Comparison of ENCODE assay signal across 8 mouse cellular contexts in the genomic region with DNA sequence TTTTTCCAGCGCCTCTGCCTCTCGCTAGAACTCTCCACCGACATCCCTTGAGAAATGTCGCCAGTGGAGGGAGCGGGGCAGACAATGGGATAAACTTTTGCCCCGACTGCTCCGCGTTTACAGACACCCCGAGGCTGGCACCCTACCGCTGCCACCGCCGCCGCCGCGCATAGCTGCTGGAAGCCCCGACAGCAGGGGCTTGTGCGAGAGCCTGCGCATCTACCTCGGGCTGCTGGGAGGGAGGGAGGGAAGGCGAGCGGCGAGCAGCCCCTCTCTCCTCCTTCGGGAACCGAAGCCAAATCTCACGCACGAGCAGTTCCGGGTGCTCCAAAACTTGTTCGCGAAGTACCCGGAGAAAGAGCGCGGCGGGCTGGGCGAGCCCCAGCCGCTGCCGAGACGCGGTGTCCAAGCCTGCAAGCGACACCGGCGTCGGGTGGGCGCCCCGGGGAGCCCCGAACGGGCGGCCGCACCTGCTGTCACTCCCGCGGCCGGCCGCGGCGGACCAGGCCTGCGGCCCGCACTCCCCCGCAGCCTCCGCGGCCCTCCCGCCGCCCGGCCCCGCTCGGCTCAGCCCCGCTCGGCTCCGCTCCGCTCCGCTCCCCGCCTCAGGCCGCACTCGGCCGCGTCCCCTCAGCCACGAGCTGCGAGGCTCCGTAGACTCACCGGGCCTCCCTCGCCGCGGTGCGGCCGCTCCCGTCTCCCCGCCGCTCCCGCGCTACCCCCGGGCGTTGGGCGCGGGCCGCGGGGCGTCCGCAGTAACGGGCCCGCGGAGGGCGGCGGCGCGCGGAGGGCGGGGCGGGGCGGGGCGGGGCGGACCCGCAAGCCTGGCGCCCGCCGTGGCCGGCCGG. TPM values are rescaled to one million over a fixed set of nuclear protein-coding genes. Genes with fewer than 3 reads are reported as not detected.
DNase-seq lines count a peak whose midpoint lies in the region; ATAC-seq and TF ChIP-seq lines count a peak whose summit lies in the region.

No protein-coding gene starts in this region.

- DNase-seq in 416B (ENCODE audit: low read depth) (peak; percentile 38), ES-E14 (ENCODE audit: low read depth, low spot score) (no peak)
- DNase-seq in cerebellum, adult 9-10 months: peak; percentile 10
- DNase-seq in gastrocnemius, postnatal 10 days: peak; percentile 47
- DNase-seq in lung, embryonic 14.5 days: peak; percentile 63
- DNase-seq in urinary bladder, postnatal 25 days (ENCODE audit: low spot score): peak; percentile 26

- H3K9me3 ChIP-seq in ES-E14 (ENCODE audit: control insufficient read depth, insufficient read depth, low read depth, low read length): no peaks in the 10 kb centered on the region
- no peaks in the 10 kb centered on the region for H3K9me3 ChIP-seq in intestine, postnatal 0 days (ENCODE audit: control insufficient read depth)
- no peaks in the 10 kb centered on the region for H3K9me3 ChIP-seq in lung, embryonic 14.5 days (ENCODE audit: low read depth, low read length)
- no peaks in the 10 kb centered on the region for H3K9me3 ChIP-seq in neural tube, embryonic 15.5 days (replicated peaks)

- H3K27me3 ChIP-seq in intestine, postnatal 0 days (replicated peaks; ENCODE audit: control insufficient read depth, insufficient read depth, low read length): no peaks in the 10 kb centered on the region
- 0 out of 2 replicates have a peak, but pooled peaks cover 8% of the 10 kb centered on the region for H3K27me3 ChIP-seq in lung, embryonic 14.5 days (ENCODE audit: insufficient read depth, low read length)
- H3K27me3 ChIP-seq in neural tube, embryonic 15.5 days (replicated peaks): no peaks in the 10 kb centered on the region; the same call in 1 of the 2 replicates

- in situ Hi-C loops in ES-E14 (cut with MboI; ENCODE audit: low sequenced_read_pairs in 2 of 2, unreplicated experiment in 2 of 2): no loop called here

- under 1% methylated on average over 86 of the region's 115 CpGs for WGBS in intestine, postnatal 0 days
- WGBS in lung, embryonic 14.5 days: under 1% methylated on average over 58 of the region's 115 CpGs
- WGBS in neural tube, embryonic 15.5 days: under 1% methylated on average over 82 of the region's 115 CpGs

- peaks cover 0 to 4% of the 10 kb centered on the region in 2 experiments; a peak in 1 of 4 replicates for H3K4me1 ChIP-seq in ES-E14 (ENCODE audit: control insufficient read depth in 2 of 2, insufficient read depth in 2 of 2, low read length in 2 of 2, poor library complexity in 1 of 2)
- no peaks in the 10 kb centered on the region for H3K4me1 ChIP-seq in intestine, postnatal 0 days (replicated peaks; ENCODE audit: control insufficient read depth, insufficient read depth, low read length)
- H3K4me1 ChIP-seq in lung, embryonic 14.5 days (ENCODE audit: insufficient read depth): peaks cover 2% of the 10 kb centered on the region; the same call in 1 of the 2 replicates
- peaks cover 26% of the 10 kb centered on the region for H3K4me1 ChIP-seq in neural tube, embryonic 15.5 days

- peak overlapping the region; percentile 96 for H3K4me2 ChIP-seq in intestine, postnatal 0 days (replicated peaks; ENCODE audit: low read depth)
- H3K4me2 ChIP-seq in lung, embryonic 14.5 days: peak overlapping the region; percentile 84
- H3K4me2 ChIP-seq in neural tube, embryonic 15.5 days: peak overlapping the region; percentile 86

- ATAC-seq in intestine, postnatal 0 days: peak; percentile 67
- peak; percentile 72 for ATAC-seq in lung, embryonic 14.5 days (ENCODE audit: insufficient read depth)
- ATAC-seq in neural tube, embryonic 15.5 days (ENCODE audit: low FRiP score): peak; percentile 84

- H3K36me3 ChIP-seq in ES-E14 (ENCODE audit: control insufficient read depth, insufficient read depth, low read length, poor library complexity, severe bottlenecking): no peaks in the 10 kb centered on the region
- H3K36me3 ChIP-seq in intestine, postnatal 0 days (ENCODE audit: control insufficient read depth, insufficient read depth): no peaks in the 10 kb centered on the region
- H3K36me3 ChIP-seq in lung, embryonic 14.5 days (ENCODE audit: insufficient read depth): no peaks in the 10 kb centered on the region
- no peaks in the 10 kb centered on the region for H3K36me3 ChIP-seq in neural tube, embryonic 15.5 days

- H3K4me3 ChIP-seq in ES-E14 (ENCODE audit: insufficient read depth in 1 of 2, low read depth in 1 of 2, low read length in 2 of 2, poor library complexity in 1 of 2, severe bottlenecking in 1 of 2): peak overlapping the region; percentile 86 to 97
- H3K4me3 ChIP-seq in intestine, postnatal 0 days (ENCODE audit: low read depth, low read length): peak overlapping the region; percentile 81
- peak overlapping the region; percentile 82 for H3K4me3 ChIP-seq in lung, embryonic 14.5 days (ENCODE audit: low read depth, low read length)
- H3K4me3 ChIP-seq in neural tube, embryonic 15.5 days (replicated peaks): peak overlapping the region; percentile 77

- peak; percentile 16; the same call in 1 of the 2 replicates for TF ChIP-seq CTCF in intestine, postnatal 0 days (IDR thresholded peaks at IDR 0.05; ENCODE audit: low read depth)
- TF ChIP-seq CTCF in lung, embryonic 14.5 days (IDR thresholded peaks at IDR 0.05; ENCODE audit: low read depth): no peak

- H3K27ac ChIP-seq in ES-E14 (ENCODE audit: insufficient read depth, low read depth, low read length, poor library complexity, severe bottlenecking): no peak overlapping the region
- peak overlapping the region; percentile 64; the same call in 1 of the 2 replicates for H3K27ac ChIP-seq in intestine, postnatal 0 days (ENCODE audit: low read depth, low read length)
- peak overlapping the region; percentile 72 for H3K27ac ChIP-seq in lung, embryonic 14.5 days (ENCODE audit: low read depth)
- peak overlapping the region; percentile 78 for H3K27ac ChIP-seq in neural tube, embryonic 15.5 days (replicated peaks)

- peak overlapping the region; percentile 84 for H3K9ac ChIP-seq in ES-E14 (ENCODE audit: insufficient read depth, low read depth, low read length, poor library complexity, severe bottlenecking)
- H3K9ac ChIP-seq in intestine, postnatal 0 days (ENCODE audit: low read depth, low read length): peak overlapping the region; percentile 78
- H3K9ac ChIP-seq in lung, embryonic 14.5 days: peak overlapping the region; percentile 76
- H3K9ac ChIP-seq in neural tube, embryonic 15.5 days (replicated peaks): peak overlapping the region; percentile 78

TF ChIP-seq in ES-E14, 5 proteins besides CTCF, POLR2A, EP300 and RAD21:
- TF ChIP-seq CHD2 (IDR thresholded peaks at IDR 0.05; ENCODE audit: low read depth, low read length): no peak
- TF ChIP-seq ZNF384 (IDR thresholded peaks at IDR 0.05; ENCODE audit: low read depth, low read length): no peak
- TF ChIP-seq MAFK (IDR thresholded peaks at IDR 0.05; ENCODE audit: insufficient read depth, low read depth, low read length): no peak
- no peak for TF ChIP-seq ZC3H11A (IDR thresholded peaks at IDR 0.05; ENCODE audit: borderline replicate concordance, low read depth, low read length)
- TF ChIP-seq HCFC1 (IDR thresholded peaks at IDR 0.05; ENCODE audit: borderline replicate concordance, insufficient read depth, low read length): no peak
TF ChIP-seq in ES-E14: peak in this region for 0.

RNA-seq across cellular contexts. Expression of a gene that starts 1.9 kb away (rescaled TPM):
- total RNA-seq in ES-E14 (2012; rRNA removed): 11.2 and 17.5 TPM in 2 replicates
- 10 to 100 TPM; 24.9 to 26.7 TPM for total RNA-seq in gastrocnemius, postnatal 10 days (2021)
- 14.7 and 15.5 TPM in 2 replicates for polyA plus RNA-seq in intestine, postnatal 0 days (2015; fragmentation: Nextera tagmentation; extraction: Ambion mirVana)
- polyA plus RNA-seq in lung, embryonic 14.5 days (2014; fragmentation: Nextera tagmentation; extraction: Ambion mirVana): 19.2 and 22.2 TPM in 2 replicates
- polyA plus RNA-seq in neural tube, embryonic 15.5 days (2015; fragmentation: Nextera tagmentation; extraction: Ambion mirVana): 24.2 and 37.1 TPM in 2 replicates

RNA-seq across cellular contexts. Expression of a gene that starts 58.2 kb away (rescaled TPM):
- 60.2 and 91.7 TPM in 2 replicates for total RNA-seq in ES-E14 (2012; rRNA removed)
- total RNA-seq in gastrocnemius, postnatal 10 days (2021): 10 to 100 TPM; 48.8 to 53.6 TPM
- 59.5 and 61.3 TPM in 2 replicates for polyA plus RNA-seq in intestine, postnatal 0 days (2015; fragmentation: Nextera tagmentation; extraction: Ambion mirVana)
- polyA plus RNA-seq in lung, embryonic 14.5 days (2014; fragmentation: Nextera tagmentation; extraction: Ambion mirVana): 98.6 and 107 TPM in 2 replicates
- 137 and 144 TPM in 2 replicates for polyA plus RNA-seq in neural tube, embryonic 15.5 days (2015; fragmentation: Nextera tagmentation; extraction: Ambion mirVana)
